Mouse (Mus musculus) cortical plate, adult 2 months (tissue): ENCODE data around the gene Olfr1443. TPM values are rescaled to one million over a fixed set of nuclear protein-coding genes. Genes with fewer than 3 reads are reported as not detected.

Source experiments
- H3K27ac ChIP-seq: fragments of 200-500 bp; 2 replicates; pipeline ENCODE4 v1.5.1; 2012; ENCODE audit warnings: low read length, control low read depth, inconsistent platforms; ENCODE audit not compliant: insufficient read depth
- H3K4me1 ChIP-seq: fragments of 200-500 bp; 2 replicates; pipeline ENCODE4 v1.6.1; 2011; ENCODE audit warnings: low read length; ENCODE audit not compliant: control insufficient read depth, insufficient read depth
- H3K4me3 ChIP-seq: fragments of 200-500 bp; 2 replicates; pipeline ENCODE4 v1.5.1; 2011; ENCODE audit warnings: mild to moderate bottlenecking, low read length, control low read depth; ENCODE audit not compliant: insufficient read depth
- CTCF ChIP-seq: fragments of 200-500 bp; IDR thresholded peaks from 2 replicates; pipeline ENCODE4 v1.5.1; 2011; ENCODE audit warnings: mild to moderate bottlenecking, control low read depth, low read length; ENCODE audit not compliant: insufficient read depth; ENCODE audit errors: extremely low read depth
- POLR2A ChIP-seq: fragments of 200-500 bp; IDR thresholded peaks from 2 replicates; pipeline ENCODE4 v1.6.1; 2011; ENCODE audit warnings: mild to moderate bottlenecking, low read length, control low read depth; ENCODE audit not compliant: insufficient read depth; ENCODE audit errors: extremely low read depth
- polyA plus RNA-seq: library from polyadenylated mRNA; depleted of rRNA; stranded (reverse); fragments of >200 nt; gene quantifications from 2 replicates; pipeline ENCODE4 v1.2.3, GENCODE M21; 2012; rRNA removed

Olfr1443 gene
- polyA plus RNA-seq, 1 experiment = not detected

GRCm38 (mm10) chr19:12731036-12731435, 53.1 kb downstream of the Olfr1443 start:
- H3K4me3 ChIP-seq = no peak overlapping the region
- TF ChIP-seq POLR2A (no peak), CTCF (no peak)
- H3K27ac ChIP-seq = no peak overlapping the region
- no peaks in the 10 kb centered on the region for H3K4me1 ChIP-seq

DNA sequence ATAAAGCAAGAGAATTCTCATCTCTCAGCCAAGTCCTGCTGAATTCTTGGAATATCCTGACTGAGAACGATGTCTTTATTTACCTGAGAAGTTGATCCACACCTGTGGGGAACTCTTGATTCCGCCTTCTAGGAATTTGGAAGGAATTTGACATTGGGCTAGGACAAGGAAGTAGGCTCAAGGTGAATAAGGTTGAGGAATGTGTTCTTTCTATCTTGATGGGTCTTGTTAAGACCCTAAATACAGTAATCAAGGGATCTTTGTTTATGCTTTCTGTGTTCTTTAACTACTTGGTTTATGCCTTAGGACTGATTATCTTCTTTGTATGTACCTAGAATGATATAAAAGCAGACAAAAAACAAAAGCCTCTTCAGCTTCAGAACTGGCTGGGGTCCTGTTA, 54.0 kb downstream of the Olfr1443 start:
- no peak overlapping the region for H3K4me3 ChIP-seq
- no peak overlapping the region for H3K27ac ChIP-seq
- no peaks in the 10 kb centered on the region for H3K4me1 ChIP-seq
- TF ChIP-seq CTCF = no peak
- TF ChIP-seq POLR2A = no peak

Other genes starting within 250 kb of the Olfr1443 start
- gene Mpeg1, start 217.3 kb upstream of the Olfr1443 start, polyA plus RNA-seq = 11.9 and 13.0 TPM in 2 replicates
- gene Dtx4, start 176.7 kb upstream of the Olfr1443 start, polyA plus RNA-seq = 20.8 and 23.2 TPM in 2 replicates
- gene Fam111a, start 132.4 kb upstream of the Olfr1443 start, polyA plus RNA-seq = 1.2 and 1.4 TPM in 2 replicates
- 0.10 and 0.26 TPM in 2 replicates for gene Gm4952, start 78.1 kb upstream of the Olfr1443 start, polyA plus RNA-seq
- gene Glyat, start 44.8 kb upstream of the Olfr1443 start, polyA plus RNA-seq = not detected in 2 replicates
- gene Olfr1442, start 7.7 kb upstream of the Olfr1443 start, polyA plus RNA-seq = not detected in 2 replicates
- gene Keg1, start 17.7 kb downstream of the Olfr1443 start, polyA plus RNA-seq = not detected in 2 replicates
- gene Cntf, start 87.5 kb downstream of the Olfr1443 start, polyA plus RNA-seq = 2.1 and 3.2 TPM in 2 replicates
- 51.3 and 55.9 TPM in 2 replicates for gene Zfp91, start 118.0 kb downstream of the Olfr1443 start, polyA plus RNA-seq
- gene Lpxn, start 118.1 kb downstream of the Olfr1443 start, polyA plus RNA-seq = 2.6 TPM in 2 replicates
- gene Gm5244, start 168.6 kb downstream of the Olfr1443 start, polyA plus RNA-seq = not detected in 2 replicates
- gene Olfr1444, start 179.2 kb downstream of the Olfr1443 start, polyA plus RNA-seq = not detected in 2 replicates
- gene Olfr1445, start 205.7 kb downstream of the Olfr1443 start, polyA plus RNA-seq = not detected in 2 replicates
- not detected in 2 replicates for gene Olfr1446, start 215.4 kb downstream of the Olfr1443 start, polyA plus RNA-seq
- gene Olfr1447, start 225.6 kb downstream of the Olfr1443 start, polyA plus RNA-seq = not detected in 2 replicates
- gene Olfr1448, start 246.3 kb downstream of the Olfr1443 start, polyA plus RNA-seq = not detected in 2 replicates